Mouse (Mus musculus) C2C12 (cell line): Measurements from ENCODE around the gene Palld.

Experiments used
- CEBPB ChIP-seq: IDR thresholded peaks from one replicate; pipeline ENCODE4 v1.6.1; 2011; ENCODE audit warnings: low read depth, mild to moderate bottlenecking, control low read depth, moderate library complexity
- CTCF ChIP-seq: IDR thresholded peaks from one replicate; pipeline ENCODE4 v1.5.1; 2011; ENCODE audit not compliant: control insufficient read depth, insufficient read depth, insufficient read length
- MAX ChIP-seq: IDR thresholded peaks from one replicate; pipeline ENCODE4 v1.6.1; 2011; ENCODE audit warnings: mild to moderate bottlenecking, control low read depth
- MYOG ChIP-seq: IDR thresholded peaks from one replicate; pipeline ENCODE4 v1.6.1; 2011; ENCODE audit not compliant: control insufficient read depth, insufficient read length; ENCODE audit errors: extremely low read depth
- USF1 ChIP-seq: IDR thresholded peaks from one replicate; pipeline ENCODE4 v1.6.1; 2011; ENCODE audit warnings: low read depth, mild to moderate bottlenecking, control low read depth, moderate library complexity

DNA sequence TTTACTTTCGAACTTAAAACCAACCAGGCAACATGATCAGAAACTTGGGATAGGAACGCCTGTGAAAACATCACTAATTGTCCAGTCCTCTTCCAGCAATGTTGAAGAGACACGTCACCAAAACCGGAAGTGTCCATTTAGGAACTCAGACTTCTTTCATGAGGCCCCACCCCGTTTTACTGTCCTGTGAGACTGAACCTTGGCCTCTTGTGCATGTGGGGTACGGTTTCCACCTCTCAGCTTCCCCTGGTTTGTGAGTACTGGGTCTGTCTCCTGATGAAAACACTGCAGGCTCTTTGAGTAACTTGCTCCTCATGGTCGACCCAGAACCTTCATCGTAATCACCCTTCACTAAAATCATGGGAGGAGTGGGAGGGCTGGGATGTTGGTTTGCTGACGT, 374.3 kb downstream of the Palld start:
- TF ChIP-seq USF1, result no peak
- TF ChIP-seq CTCF, result no peak
- no peak for TF ChIP-seq MAX
- no peak for TF ChIP-seq CEBPB
- TF ChIP-seq MYOG, result no peak
